Mouse (Mus musculus): ENCODE measurements around the gene Ubr2.

The Ubr2 gene

DNA sequence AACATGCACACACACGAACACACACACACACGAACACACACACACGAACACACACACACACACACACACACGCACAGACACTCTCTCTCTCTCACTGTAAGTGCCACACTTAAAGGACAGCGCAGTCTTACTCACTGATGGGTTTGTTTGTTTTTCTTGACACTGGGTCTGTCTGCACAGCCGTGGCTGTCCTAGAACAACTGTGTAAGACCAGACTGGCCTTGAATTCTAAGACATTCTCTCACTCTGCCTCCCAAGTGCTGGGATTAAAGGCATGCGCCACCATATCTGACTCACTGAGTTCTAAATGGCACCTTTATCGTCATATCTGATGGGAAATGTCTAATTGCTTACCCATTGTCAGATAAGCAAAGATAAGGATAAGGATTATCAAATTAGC lies 7.1 kb downstream of the Ubr2 start:
- DNase-seq (ENCODE audit: low read depth, low spot score), result no peak

DNA sequence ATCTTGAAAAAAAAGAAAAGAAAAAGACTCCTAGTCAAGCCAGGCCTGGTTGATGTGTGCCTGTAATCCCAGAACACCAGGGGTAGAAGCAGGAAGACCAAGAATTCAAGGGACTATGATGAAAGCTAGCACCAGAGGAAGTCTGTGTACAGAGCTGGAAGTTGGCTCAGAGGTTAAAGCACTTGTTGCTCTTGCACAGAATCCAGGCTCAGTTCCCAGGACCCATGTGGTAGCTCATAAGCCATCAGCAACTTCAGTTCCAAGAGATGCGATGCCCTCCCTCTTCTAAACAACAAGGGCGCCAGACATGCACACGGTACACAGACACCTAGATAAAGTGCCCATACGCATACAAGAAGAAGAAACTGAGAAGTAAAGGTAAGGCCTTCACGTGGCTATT lies 8.0 kb downstream of the Ubr2 start:
- no peak for DNase-seq (ENCODE audit: low read depth, low spot score)

DNA sequence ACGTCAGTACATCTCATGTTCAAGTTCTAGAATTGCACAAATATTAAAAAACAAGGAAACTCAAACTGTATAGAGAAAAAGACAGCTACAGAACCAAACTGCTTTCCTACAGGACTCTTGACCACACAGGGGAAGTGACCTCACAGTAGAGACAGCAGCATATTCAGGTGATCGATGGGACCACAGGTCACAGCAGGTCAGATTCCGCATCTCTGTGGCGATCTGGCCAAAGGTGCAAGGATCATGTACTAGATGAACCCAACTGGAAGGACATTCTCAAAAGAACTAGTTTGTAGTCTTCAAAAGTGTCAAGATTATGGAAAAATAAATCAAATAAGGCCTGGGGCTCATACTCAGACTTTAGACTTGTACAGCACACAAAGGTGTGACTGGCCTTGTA lies 11.5 kb downstream of the Ubr2 start:
- DNase-seq (ENCODE audit: low read depth, low spot score), result no peak

DNA sequence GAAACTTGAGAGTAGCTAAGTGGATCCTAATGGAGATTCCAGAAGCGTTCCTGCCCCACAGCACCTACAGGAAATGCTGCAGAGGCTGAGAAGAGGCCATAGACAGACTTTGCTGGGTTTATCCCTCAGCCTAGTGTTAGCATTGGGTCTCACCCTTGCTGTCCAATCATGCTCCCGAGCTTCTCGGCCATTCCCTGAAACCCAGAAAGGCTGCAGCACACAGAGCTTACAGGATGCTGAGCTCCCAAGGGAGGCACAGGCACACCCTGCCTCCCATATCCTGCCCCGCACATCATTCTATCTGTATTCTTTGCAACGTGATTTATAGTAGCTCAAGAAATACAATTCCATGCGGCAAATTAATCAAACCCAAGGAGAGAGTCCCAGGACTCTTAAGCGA lies 13.9 kb downstream of the Ubr2 start:
- DNase-seq (ENCODE audit: low read depth, low spot score), result no peak

DNA sequence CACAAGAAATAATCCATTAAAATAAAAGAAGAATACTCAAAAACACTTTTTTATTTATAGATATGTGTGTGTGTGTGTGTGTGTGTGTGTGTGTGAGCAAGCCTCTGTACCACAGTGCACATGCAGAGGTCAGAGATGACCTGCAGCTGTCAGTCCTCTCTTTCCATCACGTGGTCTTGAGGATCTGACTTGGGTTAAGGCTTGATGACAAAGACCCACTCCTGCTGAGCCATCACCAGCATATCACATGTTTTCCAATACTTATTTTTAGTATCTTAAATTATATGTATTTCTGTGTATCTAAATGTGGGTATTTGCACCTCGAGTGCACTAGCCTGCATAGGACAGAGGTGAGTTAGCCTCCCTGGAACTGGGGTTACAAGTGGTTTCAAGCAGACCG lies 14.7 kb downstream of the Ubr2 start:
- no peak for DNase-seq (ENCODE audit: low read depth, low spot score)

DNA sequence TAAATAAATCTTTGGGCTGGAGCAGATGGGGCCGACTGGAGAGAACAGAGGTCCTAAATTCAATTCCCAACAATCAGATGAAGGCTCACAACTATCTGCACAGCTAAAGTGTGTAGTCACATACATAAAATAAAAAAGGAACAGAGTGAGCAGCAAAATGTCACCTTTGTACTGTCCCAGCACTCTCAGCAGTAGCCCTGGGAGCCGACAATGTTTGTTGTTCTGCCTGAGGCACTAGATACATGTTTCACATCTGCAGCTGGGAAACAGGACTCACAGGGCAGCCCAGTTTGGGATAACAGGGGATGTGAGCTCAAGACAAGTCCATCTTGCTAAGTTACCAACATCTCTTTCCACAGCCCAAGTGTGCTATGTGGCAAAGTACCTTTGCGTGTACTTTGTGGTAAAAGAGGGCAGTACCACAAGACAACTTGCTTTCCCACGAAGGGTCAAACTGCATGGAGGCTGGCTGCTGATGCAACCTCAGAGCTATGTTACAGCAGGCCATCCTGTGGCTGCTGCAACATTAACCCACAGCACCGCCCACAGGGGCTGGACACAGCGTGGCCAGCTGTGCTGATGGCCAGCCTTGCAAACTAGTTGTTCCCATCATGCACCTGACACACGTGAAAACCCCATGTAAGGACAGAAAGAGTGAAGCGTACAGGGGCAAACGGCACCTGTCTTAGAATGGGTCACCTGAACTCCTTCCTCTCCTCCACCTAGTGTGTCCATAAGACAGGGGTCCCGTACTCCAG lies 15.5 kb downstream of the Ubr2 start:
- DNase-seq (ENCODE audit: low read depth, low spot score), result no peak

DNA sequence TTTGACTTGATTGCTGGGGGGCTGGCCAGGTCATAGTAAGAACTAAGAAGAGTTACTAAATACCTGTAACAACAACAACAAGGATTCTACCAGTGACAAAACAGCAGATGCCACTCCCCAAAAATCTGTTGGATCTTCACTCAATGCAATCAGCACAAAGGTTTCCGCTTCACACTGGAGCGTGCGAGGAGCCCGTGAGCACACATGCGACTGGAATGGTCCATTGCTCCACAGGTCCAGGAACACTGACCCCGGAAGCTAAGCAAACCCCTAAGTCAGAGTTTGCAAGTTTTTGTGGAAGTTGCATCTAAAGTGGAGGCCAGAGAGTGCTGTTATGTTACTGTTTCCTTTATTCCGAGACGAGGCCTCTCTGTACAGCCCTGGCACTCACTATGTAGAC lies 16.7 kb downstream of the Ubr2 start:
- DNase-seq (ENCODE audit: low read depth, low spot score), result no peak

DNA sequence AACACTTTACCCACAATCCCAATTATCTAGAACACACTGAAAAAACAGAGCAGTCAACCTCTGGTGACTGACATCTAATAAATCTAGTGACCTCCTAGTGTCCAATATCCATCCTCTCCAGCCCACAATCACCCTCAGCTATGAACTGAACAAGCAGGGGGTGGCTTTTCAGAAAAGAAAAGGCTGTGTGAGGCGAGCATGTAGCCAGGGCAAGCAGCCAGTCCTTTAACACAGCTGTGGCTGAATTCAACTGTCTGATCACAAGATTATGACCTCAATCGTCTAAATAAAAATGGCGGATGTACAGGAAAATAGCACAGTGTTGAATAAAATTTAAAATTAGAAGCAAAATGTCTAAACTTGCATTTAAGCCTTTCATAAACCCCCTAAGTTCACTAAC lies 22.7 kb downstream of the Ubr2 start:
- peak; percentile 48 for DNase-seq (ENCODE audit: low read depth, low spot score)

DNA sequence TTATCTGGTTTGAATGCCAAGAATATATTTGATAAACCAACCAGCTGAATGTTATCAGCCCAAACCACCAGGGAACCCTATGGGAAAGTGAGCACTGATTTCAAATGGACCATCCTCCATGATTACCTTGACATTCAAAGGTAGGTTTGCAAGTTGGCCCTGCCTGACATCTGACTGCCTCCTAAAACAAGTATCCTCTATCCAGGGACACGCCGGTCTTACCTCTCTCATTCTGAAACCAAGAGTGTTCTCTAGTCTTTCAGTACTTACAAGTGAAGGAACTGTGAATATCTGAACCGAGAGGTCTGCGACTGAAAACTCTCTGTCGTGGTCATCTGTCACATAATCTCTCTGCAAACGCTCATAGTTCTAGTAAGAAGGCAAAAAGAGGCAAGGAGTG lies 30.3 kb downstream of the Ubr2 start:
- DNase-seq (ENCODE audit: low read depth, low spot score), result no peak

DNA sequence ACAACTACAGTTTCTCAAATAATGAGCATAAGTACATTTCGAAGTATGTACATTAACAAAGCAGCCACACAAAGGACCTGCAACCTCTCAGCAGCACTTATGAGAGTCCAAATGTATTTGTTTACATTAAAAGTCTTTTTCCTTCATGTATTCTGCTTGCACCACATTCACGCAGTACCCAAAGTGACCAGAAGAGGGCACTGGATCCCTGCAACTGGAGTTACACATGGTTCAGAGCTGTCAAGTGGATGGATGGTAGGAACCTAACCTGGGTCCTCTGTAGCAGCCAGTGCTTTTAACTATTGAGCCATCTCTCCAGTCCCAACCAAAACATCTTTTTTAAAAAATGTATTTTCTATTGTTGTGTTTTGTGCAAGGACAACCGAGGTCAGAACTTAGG lies 35.2 kb downstream of the Ubr2 start:
- no peak for DNase-seq (ENCODE audit: low read depth, low spot score)

DNA sequence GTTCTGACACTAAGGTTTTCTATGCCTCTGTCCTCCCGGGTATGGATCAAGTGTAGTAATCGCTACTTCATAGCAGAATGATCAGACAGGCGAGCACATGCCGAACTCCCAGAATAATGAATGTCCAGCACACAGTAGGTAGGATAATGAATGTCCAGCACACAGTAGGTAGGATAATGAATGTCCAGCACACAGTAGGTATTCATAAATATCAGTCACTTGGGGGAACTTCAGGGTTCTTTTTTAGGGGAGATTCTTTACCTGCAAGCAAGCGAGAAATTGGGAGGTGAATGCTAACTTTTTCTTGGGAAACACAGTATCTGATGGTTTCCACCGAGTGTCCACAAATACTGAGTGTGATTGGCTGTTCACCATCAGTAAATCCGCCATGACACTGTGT lies 37.8 kb downstream of the Ubr2 start:
- no peak for DNase-seq (ENCODE audit: low read depth, low spot score)

DNA sequence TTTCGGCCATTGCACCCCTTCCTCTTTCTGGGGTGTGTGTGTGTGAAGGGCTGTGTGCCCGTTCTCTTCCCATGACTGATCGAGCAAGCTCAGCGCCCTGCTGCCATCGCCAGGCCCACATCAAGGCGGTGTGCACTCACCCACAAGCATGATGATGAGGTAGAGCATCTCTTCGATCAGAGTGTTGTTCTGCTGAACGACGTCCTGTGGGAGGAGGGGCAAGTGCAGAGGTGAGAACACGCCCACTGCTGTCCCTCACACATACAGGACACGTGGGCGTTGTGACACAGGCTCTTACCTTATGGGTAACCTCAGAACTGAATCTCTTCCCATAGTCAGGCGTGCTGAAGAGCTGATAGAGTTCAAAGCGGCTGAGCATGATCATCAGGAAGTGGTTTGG lies 43.5 kb downstream of the Ubr2 start:
- DNase-seq (ENCODE audit: low read depth, low spot score), result no peak

DNA sequence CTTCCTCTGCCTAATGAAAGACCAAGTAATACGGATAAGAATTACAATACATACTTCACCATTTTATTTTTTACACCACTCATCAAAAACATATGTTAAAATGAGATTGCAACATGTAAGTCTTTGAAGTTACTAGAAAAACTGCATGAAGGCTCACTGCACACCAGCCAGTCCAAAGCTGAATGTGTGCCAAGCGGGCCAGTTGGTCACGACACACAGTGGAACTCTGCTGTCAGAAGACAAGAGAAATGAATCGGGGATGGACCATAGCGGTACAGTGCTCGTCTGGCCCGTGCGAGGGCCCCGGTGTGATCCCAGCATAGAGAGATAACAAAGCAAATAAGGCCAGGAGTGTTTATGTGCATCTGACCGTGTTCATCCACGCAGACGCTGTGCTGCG lies 47.2 kb downstream of the Ubr2 start:
- DNase-seq (ENCODE audit: low read depth, low spot score), result no peak

DNA sequence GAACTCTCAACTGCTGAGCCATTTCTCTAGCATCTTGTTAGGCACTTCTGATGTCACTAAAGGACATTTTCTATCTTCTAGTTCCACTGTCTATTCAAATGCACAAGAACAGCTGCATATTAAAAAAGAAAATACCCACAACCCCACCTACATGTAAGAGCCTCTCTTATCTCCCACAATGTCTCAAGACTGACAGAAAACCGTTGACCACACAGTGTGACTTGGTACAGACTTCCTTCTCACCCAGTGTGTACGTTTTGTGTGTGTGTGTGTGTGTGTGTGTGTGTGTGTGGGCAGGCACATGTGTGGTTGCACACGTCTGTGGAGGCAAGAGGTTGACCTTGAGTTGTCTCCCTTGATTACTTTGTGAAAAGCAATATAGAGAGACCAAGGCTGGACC lies 48.2 kb downstream of the Ubr2 start:
- no peak for DNase-seq (ENCODE audit: low read depth, low spot score)

DNA sequence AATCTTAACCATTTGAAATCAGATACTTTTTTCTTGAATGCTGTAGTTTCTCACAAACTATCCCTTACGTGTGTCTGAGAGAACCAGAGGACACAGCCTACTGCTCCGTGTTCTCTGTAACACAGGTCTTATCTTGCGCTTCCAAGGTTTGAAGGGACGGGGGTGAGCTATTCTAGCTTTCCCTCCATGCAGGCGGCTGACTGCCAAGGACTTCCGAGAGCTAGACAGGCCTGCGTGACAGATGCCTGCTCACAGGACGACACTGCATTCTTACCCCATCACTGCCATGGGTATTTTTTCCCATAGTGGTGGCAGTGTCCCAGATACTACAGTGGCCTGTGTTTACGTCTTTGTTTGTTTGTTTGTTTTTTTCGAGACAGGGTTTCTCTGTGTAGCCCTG lies 50.1 kb downstream of the Ubr2 start:
- no peak for DNase-seq (ENCODE audit: low read depth, low spot score)

DNA sequence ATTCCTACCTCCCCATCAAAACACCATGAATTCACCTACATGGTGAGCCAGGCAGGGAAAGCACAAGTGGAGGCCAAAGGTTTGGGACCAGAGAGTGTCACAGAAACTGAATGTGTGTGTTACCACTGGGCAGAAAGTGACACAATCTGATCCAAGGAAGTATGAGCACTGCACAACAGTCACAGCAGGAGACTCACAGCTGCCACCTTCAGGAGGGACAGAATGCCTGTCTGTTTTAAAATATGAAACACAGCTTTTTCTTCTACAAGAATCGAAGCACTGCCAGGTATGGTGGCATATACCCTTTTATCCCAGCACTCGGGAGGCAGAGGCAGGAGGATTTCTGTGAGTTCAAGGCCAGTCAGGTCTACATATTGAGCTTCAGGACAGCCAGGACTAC lies 52.3 kb downstream of the Ubr2 start:
- DNase-seq (ENCODE audit: low read depth, low spot score), result no peak

DNA sequence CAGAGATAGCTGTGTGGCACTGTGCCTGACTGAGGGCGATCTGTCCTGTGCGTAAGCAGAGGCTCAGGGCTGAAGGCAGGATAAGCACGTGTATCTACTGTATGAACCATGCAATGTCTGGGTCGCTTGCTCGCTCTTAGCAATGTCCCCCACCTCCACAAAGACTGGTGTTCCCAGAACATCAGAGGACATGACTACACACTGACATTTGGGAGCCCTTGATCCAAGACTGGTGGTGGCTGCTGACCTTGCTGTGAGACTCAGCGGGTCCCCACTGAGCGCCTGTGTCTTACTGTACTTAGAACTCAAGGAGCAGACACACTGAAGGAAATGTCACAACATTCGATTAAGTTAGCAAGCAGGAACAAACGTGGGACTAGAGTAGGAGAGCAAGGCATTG lies 64.1 kb downstream of the Ubr2 start:
- DNase-seq (ENCODE audit: low read depth, low spot score), result no peak

DNA sequence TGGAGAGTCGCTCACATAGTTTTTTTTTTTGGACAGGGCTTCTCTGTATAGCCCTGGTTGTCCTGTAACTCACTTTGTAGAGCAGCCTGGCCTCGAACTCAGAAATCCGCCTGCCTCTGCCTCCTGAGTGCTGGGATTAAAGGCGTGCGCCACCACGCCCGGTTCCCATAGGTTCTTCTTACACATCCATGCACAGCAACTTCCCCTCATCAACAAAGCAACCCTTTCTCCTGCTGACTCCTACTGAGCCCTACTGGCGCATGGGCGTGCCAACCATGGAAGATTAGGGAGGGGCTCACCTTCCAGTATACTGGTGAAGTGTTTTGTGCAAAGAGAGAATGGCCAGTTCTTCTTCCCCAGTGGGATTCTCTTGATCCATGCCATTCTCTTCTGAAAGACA lies 67.9 kb downstream of the Ubr2 start:
- DNase-seq (ENCODE audit: low read depth, low spot score), result no peak

DNA sequence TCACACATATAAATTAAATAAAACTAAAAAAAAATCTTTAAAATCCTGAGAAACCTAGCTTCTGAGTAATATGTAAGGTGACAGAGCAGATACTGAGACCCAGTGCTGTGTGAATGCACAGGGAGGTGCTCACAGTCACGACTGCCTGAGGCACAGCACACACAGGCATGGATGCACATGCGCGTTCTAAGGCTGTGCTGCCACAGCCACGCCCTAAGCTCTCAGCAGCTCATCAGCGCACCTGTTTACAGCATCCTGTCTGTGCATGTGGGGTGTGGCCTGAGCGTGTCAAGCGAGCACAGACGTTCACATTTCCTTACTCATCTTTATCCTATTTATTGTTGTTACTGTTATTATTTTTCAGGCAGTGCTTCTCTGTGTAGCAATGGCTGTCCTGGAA lies 69.9 kb downstream of the Ubr2 start:
- no peak for DNase-seq (ENCODE audit: low read depth, low spot score)

DNA sequence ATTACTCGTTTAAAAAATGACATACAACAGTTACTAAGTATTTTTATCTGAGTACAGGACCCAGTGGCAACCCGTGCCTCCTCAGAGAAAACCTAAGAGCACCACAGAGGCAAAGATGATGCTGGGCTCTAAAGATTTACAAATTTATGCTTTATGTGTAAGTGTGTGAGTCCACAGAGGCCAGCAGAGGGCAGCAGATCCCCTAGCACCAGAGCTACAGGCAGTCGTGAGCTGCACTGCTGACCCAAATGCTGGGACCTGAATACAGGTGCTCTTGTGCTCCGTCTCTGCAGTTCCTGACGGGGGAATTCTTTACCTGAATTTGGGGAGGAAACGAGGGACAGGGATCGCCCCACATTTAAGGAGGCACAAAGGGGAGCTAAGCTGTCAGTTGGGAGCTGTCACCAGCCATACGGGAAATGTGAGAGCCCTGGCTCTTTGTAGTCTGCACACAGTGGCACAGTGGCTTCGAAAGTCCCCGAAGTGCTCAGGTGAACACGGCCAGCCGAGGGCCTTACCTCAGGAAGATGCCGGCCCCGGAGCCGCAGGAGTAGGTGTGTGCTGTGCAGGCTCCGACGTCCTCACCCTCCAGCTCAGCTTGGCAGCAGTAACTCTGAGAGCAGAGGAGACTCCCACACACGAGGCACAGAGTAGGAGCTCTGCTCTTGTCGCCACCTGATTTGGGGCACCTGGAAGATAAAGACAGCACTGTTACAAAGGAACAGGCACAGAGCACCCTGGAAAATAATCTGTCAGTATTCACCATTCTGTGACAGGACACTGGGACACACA lies 76.6 kb downstream of the Ubr2 start:
- peak; percentile 45 for DNase-seq (ENCODE audit: low read depth, low spot score)

DNA sequence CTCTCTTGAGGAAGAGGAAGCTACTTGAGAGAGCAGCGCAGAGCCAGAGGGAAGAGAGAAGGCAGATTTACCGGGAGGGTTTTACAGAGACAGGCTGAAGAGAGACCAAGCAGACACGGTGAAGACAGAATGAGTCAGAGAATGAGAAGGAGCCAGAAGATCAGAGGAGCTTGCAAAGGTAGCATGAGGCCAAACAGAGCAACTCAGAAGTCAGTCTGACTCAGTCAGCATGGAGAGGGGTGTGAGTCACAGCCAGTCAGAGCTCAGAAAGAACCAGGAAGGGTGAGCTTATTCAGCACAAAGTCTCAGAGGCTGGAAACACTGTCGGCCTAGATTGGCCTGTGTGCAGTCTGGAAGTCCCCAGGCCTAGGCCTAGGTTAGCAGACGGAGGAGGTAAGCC lies 77.4 kb downstream of the Ubr2 start:
- DNase-seq (ENCODE audit: low read depth, low spot score), result peak; percentile 74

DNA sequence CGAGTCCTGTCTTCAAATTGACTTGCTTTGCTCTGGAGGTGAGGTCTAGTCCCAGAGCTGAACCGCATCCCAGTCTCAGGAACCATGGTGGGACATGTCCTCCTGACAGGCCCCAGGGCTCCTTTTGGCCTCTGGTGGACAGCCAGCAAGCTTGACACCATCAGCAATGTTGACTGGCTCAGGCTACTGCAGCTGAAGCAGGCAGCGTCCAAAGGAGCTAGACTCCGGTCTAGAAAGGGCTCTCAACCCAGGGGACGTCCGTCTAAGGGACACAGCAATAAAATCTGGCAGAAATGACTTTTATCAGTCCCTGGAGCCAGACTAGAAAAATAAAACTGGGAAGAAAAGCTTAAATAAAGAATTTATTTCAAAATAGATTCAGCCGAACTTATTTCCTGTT lies 80.5 kb downstream of the Ubr2 start:
- DNase-seq (ENCODE audit: low read depth, low spot score), result no peak

DNA sequence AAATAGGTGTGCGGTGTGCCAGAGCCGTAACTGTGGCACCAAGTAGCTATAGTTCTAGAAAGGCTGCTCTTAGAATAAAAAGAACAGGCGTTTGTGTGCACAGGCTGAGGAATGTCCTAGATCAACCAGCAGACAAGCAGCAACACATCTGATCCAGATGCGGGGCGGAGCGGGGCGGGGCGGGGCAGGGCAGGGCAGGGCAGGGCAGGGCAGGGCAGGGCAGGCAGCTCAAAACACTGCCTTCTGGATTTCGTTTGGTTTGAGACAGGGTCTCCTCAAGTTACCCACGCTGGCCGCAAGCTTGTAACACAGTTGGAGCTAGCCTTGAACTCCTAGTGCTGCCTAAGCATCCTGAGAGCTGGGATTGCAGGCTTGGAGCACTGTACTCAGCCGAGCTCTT lies 81.1 kb downstream of the Ubr2 start:
- no peak for DNase-seq (ENCODE audit: low read depth, low spot score)

Measured in telencephalon, adult 2 months (tissue).